Mouse (Mus musculus) E14TG2a.4 (cell line): ENCODE measurements around the gene Bcl11a.

Experiments
- CTCF ChIP-seq: conservative IDR thresholded peaks from 2 replicates; pipeline ENCODE4 v1.5.1; 2014; ENCODE audit warnings: low read length
- NANOG ChIP-seq: IDR thresholded peaks from 2 replicates; pipeline ENCODE4 v1.6.1; 2014; ENCODE audit warnings: borderline replicate concordance, low read length, mixed read lengths
- POU5F1 ChIP-seq: IDR thresholded peaks from 2 replicates; pipeline ENCODE4 v1.6.1; 2014; ENCODE audit warnings: low read length, borderline replicate concordance

DNA sequence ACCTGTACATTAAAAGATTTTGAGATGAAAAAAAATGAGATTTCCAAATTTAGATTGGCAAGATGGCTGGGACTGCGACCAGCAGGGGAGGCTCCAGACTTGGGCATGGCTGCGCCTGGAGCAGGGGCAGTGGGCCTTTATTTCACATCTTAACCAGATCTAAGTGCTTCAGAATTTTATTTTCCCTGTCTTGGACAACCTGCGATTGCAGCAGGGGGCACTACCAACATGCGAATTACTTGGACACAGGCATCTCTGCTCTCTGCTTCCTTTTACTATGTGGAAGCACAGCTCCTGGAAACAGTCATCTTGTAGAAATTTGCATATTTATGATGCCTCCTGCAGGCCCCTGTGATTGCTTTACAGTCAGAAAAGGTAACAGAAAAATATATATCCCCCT is 12.5 kb upstream of the Bcl11a start:
- TF ChIP-seq CTCF (no peak), POU5F1 (no peak), NANOG (no peak)
